Mouse (Mus musculus) adipocyte (in vitro differentiated cells): ENCODE measurements around the gene Zic2.
"Not testable (repeated sequence)": the region's sequence is repeated elsewhere in the genome, so short reads cannot be mapped to it uniquely, and the experiment has no call there.

ENCODE experiments used
- DNase-seq: peaks from one replicate; pipeline ENCODE4 v3.0.0-alpha.2; 2016; ENCODE audit warnings: low spot score

Zic2 gene

GRCm38 (mm10) chr14:122461966-122462365 lies 13.3 kb upstream of the Zic2 start:
- peak; percentile 6 for DNase-seq

GRCm38 (mm10) chr14:122462689-122463079 lies 12.6 kb upstream of the Zic2 start:
- DNase-seq: no peak

- DNase-seq: no peak
Observed at GRCm38 (mm10) chr14:122463080-122463691, 12.0 kb upstream of the Zic2 start.

GRCm38 (mm10) chr14:122463734-122464341 lies 11.4 kb upstream of the Zic2 start:
- DNase-seq: not testable (repeated sequence)

- DNase-seq: no peak
Observed at GRCm38 (mm10) chr14:122464351-122464762, 10.9 kb upstream of the Zic2 start.

GRCm38 (mm10) chr14:122464763-122465741 lies 10.2 kb upstream of the Zic2 start, which contains the start of gene Zic5:
Gene Zic5, minus strand, starts transcription at chr14:122465677.
- DNase-seq: no peak

GRCm38 (mm10) chr14:122465931-122466490 lies 9.2 kb upstream of the Zic2 start:
- no peak for DNase-seq

- no peak for DNase-seq
Observed at GRCm38 (mm10) chr14:122466756-122467362, 8.4 kb upstream of the Zic2 start.

GRCm38 (mm10) chr14:122467926-122468841 lies 7.1 kb upstream of the Zic2 start:
- no peak for DNase-seq

- no peak for DNase-seq
Observed at GRCm38 (mm10) chr14:122468971-122469755, 6.1 kb upstream of the Zic2 start.

- no peak for DNase-seq
Observed at GRCm38 (mm10) chr14:122471449-122472085, 3.7 kb upstream of the Zic2 start.

- no peak for DNase-seq
Observed at GRCm38 (mm10) chr14:122472161-122472560, 3.1 kb upstream of the Zic2 start.

- DNase-seq: no peak
Observed at GRCm38 (mm10) chr14:122472647-122473046, 2.6 kb upstream of the Zic2 start.

- DNase-seq: no peak
Observed at GRCm38 (mm10) chr14:122473211-122473751, 2.0 kb upstream of the Zic2 start.

- DNase-seq: no peak
Observed at GRCm38 (mm10) chr14:122474041-122474890, 969 bp upstream of the Zic2 start.

GRCm38 (mm10) chr14:122475557-122476040 lies 364 bp downstream of the Zic2 start:
- DNase-seq: no peak

- no peak for DNase-seq
Observed at GRCm38 (mm10) chr14:122476041-122476821, 996 bp downstream of the Zic2 start.
